Mouse (Mus musculus): ENCODE measurements around the gene Dnah7c.

The Dnah7c gene

DNA sequence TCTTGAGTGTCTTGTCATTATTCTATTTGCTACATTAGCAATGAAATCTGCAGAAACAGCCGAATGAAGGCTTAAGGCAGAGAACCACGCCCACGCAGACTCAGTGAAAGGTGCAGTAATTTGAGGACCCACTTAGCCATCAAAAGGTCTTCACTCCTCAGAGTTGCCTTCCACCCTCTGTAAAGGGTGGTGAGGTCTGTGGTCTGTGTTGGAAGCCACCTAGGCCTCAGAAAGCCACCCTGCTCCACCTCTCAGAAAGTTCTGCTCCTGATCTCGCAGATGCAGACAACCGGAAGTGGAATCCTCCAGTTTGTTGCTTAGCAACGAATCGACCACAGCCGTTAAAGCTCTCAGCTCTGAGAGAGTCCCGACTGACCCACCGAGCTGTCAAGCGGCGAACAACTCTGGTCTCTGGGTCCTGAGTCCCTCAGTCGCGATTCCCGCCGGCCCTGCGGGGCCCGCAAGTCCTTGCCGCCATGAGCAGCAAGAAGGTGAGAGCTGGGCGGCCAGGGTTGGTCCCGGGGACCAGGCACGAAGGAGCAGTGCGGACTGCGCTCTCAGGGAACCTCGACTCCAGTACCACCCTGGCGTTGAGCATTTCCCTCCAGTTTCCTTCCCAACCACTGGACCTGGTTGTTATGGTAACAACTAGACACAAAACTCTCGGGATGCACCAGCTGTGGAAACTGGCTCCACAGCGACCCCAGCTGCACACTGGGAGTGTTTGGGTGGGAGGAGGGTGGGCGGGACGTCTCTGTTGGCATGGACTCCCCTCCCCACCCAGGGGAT lies at the start of gene Dnah7c:
Dnah7c (plus strand) TSS at position 456 of the 789 bp plus-strand sequence.
- WGBS = 11% methylated on average over 30 of the region's 30 CpGs

DNA sequence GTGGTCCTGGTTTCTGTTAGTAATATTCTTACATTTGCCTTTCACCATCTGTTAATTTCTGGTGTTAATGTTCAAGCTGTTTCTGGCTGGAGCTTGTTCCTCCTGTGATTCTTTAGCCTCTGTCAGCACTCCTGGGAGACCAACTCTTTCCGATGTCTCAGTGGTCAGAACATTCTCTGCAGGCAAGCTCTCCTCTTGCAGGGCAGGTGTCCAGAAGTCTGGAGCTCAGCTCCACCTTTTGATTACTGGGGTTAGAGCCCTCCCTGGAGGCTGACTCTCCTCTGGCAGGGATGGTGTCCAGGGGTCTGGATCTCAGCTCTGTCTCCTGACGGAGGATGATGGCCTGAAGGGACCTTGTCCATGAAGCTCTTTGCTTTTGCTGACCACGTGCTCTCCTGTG lies 44.8 kb upstream of the Dnah7c start:
- 89% methylated on average over 3 of the region's 3 CpGs for WGBS

DNA sequence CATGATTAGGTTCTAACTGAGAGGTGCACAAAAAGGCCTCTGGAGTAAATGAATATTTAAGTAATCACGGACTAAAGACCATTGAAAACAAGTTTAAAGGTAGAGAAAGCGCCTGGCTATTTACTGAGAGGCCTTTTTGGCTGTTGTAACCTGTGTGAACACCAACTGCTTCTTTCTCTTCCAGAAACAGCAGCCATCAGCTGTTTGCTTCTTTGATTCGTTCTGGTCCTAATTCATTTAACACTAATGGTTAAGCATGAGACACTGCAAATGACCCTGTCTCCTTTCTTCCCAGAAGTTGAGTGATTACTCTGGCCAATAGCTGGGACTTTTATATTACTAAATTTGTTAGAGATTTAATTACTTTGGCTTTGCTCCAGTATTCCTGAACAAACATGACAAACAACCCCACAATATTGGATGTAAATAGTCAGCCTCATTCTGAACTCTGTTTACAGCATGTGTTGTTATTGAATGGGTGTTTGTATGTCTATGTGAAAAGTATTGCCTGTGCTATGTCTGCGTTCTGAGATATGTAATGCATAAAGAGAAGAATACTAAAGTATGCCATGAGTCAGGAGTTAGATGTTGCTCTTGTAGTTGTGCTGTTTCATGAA lies 30.6 kb upstream of the Dnah7c start:
- WGBS = 61% methylated on average over 3 of the region's 4 CpGs

DNA sequence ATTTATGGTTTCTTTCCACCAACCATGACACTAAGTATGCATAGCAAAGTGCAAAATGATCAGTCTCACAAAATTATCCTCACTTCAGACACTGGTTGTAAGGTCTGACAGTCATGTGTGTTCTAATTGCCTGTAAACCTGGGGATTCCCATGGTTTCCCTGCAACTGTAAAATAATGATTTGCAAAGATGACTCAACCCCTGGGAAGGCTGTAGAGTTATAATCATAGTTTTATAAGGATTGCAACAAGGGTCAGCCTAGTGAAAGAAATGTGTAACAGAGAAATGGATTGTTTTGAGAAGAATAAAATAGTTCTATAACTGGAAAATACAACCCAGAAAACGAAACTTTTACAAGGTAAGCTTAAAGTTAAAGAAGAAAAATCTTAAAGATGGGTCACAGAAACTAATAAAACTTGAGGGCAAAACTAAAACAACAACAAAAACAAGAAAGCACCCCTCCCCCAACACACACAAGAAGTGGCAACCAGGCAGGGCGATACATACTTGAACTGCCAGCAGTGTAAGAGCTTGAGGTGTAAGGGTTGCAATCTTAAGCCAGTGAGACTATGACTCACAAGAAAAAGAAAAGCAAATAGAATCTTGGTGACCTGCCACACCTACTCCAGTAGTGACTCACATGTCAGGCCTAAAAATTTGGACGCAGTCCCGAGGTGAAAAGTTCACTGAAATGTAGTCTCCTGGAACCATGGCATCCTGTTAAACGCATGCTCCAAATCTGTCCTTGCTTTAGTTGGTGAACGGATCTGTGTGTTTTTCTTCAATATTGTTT lies 16.9 kb upstream of the Dnah7c start:
- 86% methylated on average over 6 of the region's 6 CpGs for WGBS

DNA sequence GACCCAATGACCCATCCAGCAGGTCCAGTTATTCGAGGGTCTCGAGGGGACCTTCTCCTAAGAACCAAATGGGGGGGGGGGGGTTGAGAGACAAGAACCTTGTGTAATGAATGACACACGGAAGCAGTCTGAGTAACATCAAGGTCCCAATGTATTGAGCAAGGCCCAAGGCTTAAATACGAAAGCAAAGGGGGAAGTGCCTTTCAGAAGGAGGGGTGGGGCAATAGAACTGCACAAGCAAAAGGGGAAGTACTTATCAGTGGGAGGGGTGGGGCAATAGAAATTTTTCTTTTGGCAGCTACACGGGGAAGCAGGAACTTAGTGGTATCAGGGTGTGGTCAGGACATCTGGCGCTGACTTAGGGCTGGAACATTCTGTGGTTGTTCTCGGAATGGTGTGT lies 10.6 kb upstream of the Dnah7c start:
- WGBS = 87% methylated on average over 7 of the region's 7 CpGs

DNA sequence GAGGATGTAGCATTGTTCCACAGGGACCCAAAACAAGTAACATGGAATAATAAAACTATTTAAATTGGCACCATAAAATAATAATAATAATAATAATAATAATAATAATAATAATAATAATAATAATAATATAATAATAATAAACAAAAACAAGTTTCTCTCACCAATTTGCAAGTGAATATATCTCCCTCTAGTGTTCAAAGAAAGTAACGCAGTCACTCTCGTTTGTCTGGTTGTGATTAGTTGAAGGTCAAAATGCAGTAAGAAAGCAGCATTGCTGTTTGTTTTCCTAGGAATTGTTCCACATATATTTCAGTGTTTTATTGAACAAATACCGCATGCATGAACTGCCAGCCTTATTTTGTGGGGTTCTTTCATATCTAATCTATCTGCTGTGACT lies 8.4 kb upstream of the Dnah7c start:
- WGBS = 24% methylated on average over 3 of the region's 3 CpGs

DNA sequence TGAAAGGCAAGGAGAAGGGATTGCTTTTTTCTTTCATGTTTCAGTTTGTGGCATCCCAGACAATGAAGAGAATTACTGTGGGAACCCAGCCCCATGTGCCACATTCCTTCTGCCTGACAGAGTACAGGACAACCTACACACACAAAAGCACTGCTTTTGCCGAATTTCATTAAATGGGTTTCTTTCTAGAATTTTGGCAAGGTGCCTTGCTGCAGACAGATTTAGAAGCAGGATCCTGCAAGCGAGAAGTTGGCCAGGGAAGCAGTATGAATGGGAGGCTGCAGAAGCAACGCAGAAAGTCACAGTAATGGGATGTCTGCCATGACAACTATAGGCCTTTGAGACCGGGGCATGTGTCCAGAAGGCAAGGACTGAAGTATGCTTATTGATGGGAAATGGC lies 6.4 kb upstream of the Dnah7c start:
- WGBS = 18% methylated on average over 4 of the region's 4 CpGs

DNA sequence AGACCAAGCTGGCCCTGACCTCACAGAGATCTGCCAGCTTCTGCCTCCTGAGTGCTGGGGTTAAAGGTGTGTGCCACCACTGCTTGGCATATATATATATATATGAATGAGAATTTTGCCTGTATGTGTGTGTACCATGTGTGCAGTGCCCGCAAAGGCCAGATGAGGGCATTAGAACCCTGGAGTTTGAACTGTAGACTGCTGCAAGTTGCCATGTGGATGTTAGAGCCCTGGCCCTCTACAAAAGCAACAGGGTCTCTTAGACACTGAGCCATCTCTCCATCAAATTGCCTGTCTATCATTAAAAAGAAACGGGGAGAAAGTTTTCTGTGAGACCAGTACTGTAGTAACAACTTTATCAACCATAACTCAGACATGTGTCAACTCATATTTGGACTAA lies 3.0 kb downstream of the Dnah7c start:
- 90% methylated on average over 2 of the region's 2 CpGs for WGBS

DNA sequence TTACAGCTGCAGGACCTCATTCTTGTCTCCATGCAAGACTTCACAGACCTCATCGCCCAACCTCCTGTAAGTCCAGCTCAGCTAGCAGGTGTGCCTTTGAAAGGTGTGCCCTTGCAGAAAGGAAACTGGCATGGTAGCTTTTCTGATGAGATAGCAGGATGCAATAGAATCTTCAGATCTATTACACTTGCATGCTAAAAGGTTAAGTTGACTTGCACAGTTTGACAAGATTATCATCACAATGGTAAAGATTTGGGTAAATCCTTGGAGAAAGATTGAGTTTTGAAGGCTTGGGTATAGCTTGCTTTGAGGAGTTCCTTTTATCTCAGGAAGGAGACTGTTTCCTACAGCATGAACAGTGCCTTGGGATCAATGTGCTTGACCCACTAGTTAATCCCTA lies 89.3 kb downstream of the Dnah7c start:
- WGBS = 91% methylated on average over 1 of the region's 1 CpGs

DNA sequence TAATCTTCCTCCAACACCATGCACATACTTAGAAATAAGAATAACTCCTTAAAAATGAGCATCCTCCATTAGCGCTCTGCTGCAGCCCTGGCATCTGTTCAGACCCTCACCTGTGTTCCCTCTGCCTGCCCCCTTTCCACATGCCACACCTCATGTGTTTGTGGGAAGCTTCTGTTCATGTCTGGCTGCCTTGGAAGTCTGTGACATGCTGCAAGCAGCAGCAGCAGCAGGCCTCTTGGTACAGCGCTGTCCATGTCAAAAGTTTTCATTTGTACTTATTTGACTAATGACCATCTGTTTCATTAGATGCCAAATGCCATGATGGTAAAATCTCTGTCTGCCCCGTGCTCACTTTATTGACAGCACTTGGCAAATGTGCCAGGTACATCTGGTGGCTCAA lies 101.1 kb downstream of the Dnah7c start:
- 50% methylated on average over 3 of the region's 3 CpGs for WGBS

DNA sequence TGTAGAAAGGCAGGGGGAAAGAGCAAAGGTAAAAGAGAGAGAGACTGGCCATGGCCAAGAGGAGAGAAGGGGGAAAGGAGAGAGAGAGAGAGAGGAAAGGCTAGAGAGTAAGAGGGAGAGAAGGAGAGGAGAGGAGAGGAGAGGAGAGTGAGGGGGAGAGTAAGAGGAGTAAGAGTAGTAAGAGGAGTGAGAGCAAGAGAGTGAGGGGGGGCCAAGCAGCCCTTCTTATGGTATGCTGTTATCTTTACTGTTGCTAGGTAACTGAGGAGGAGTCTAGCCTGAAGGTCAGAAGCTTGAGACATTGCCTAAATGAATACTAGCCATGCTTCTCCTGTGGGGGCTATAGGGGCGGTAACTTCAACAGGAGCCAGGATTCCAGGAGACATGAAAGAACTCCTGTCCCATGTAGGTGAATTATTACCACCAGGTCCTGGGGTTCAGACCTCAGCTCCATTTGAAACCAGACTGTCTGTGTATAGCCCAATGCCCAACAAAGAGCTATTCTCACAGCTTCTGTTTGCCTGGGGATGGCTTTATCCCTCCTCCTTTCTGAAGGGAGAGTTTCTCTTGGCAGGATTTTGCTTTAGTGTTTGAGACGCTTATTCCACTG lies 119.5 kb downstream of the Dnah7c start:
- WGBS = 79% methylated on average over 2 of the region's 2 CpGs

DNA sequence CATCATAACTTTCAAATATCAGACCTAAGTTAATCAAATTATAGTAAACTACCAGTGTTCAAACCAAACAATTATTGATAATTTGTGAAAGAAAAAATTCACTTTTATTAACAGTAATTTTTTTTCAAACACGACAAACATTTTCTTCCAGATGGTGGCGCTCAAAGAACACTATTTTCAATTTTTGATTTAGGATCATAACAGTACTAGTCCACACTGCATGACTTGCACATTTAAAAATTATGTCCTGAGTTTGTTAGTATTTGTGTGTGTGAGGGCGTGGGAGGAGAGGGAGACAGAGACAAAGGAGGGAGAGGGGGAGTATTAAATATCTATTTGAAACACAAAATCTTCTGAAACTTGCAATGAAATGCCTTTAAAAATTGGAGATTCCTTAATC lies 155.0 kb downstream of the Dnah7c start:
- WGBS = 19% methylated on average over 3 of the region's 3 CpGs

DNA sequence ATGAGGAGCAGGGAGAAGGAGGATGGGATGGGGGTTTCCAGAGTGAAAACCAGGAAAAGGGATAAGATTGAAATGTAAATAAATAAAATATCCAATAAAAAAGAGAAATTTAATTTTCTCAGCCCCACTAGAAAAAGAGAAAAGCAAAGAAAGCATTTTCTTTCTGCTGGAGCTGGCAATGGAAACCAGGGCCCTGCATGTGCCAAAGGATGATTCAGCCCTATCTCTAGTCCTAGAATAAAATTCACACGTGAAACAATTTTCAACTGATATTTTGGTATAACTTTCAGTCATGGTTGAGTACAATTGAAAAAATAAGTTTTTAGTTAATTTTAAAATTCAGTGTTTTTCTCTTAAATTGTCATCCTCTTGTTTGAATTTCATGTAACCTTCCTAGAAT lies 168.4 kb downstream of the Dnah7c start:
- 24% methylated on average over 1 of the region's 1 CpGs for WGBS

DNA sequence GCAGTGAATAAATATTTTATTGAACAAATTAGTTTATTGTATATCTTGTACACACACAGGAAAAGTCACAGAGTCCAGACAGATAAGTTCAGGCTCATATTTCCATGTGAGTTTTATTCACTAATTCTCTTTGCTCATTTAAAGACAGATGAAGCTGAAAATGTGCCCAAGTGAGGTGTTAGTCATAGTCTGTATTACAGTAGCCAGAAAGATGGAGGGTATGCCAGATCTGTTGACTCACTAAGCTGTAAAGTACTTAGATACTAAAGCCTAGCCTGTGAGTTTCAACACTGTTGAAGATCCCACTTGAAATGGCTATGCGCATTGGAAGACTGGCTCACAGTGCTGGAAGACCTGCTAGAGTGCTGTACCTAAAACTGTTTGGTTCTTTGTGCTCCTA lies 171.0 kb downstream of the Dnah7c start:
- WGBS = 65% methylated on average over 1 of the region's 1 CpGs

DNA sequence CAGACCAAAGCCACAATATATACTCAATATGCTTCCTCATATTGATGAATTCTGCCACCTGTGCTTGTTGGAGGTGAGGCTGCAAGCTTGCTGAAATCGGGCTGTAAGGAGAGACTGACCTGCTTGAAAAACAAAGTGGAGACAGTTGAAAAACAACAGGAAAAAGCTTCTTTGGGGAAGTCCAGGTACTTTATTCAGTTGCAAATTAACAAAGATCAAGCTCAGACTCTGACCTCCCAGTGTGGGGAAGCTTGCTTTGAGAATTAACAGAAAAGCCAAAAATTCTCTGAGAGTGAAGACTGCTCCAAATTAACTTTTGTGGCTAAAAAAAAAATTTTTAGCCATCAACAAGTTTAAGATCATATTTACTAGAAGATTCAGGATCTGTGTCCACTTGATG lies 194.9 kb downstream of the Dnah7c start:
- 92% methylated on average over 1 of the region's 1 CpGs for WGBS

DNA sequence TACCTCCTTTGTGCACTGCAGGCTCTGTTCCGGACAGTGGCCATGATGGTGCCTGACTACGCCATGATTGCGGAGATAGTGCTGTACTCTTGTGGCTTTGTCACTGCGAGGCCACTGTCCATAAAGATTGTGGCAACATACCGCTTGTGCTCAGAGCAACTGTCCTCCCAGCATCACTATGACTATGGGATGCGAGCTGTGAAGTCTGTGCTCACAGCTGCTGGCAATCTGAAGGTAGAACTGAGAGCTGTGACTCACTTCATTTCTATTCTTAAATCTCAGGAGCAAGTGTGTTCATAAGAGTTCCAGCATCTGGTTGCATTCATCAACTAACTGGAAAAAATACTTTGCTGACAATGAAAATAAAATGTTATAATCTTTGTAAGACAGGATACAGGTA lies 200.5 kb downstream of the Dnah7c start:
- WGBS = 80% methylated on average over 6 of the region's 6 CpGs

DNA sequence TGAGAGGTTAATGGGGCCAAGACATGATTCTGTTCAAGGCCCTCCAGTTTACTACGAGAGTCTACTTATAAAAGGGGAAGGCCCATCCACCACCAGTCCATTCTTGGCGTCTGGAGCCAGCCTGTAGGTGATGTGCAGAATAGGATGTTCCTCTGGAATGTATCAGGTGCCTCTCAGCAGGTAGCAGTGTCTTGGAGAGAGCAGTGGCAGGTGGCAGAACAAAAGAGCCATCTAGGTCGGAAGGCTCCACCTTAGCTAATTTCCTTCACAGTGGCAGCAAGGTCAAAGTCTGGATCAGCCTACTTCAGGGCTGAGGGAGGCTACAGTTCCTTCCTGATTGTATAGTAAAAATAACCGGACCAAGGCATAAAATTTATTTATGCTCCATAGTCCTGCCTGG lies 224.4 kb downstream of the Dnah7c start:
- 85% methylated on average over 4 of the region's 4 CpGs for WGBS

DNA sequence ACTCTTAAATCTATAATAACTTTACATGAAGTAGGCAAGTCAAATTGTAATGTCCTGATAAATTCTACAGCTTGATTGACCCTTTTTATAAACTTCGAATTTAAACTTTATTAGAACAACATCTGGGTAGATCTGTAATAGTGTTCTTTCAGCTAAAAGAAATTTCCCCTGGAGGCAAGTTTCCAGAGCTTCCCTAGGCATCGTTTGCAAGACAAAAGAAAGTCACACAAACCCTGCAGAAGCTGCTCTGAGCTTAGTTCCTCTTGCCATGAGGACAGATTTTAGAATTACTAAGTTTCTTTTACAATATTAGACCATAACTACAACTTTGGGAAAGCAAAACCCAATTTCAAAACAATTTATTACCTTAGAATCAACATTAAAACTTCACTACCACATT lies 227.3 kb downstream of the Dnah7c start:
- 42% methylated on average over 2 of the region's 2 CpGs for WGBS

DNA sequence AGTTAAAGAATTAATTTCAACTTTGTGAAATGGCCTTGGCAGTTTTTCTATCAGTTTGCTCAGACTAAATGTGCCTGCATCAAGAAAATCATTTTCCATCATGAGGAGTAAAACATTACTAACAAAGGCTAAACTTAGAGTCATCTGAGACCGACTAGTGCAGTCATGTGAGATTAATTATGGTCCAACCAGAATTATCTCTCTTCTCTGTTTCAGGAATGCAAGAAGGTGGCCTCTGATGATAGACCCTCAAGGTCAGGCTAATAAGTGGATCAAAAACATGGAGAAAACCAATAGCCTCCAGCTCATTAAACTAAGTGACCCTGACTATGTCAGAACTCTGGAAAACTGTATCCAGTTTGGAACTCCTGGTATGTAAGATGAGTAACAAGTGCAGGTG lies 299.4 kb downstream of the Dnah7c start:
- WGBS = 65% methylated on average over 1 of the region's 1 CpGs

DNA sequence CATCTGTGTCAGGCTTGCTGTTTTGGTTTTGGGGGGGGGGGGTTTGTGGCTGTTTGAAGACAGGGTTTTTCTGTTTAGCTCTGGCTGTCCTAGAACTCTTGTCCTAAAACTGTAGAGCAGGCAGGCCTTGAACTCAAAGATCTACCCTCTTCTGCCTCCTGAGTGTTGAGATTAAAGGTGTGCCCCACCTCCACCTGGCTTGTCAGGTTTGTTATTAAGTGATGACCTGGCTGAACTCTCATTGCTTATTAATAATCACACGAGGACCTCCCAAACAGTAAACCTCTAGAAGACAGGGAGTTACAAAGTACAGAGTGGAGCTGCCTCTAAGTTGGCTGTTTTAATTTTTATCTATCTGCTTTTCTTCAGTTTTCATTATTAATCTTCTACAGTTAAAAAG lies 299.9 kb downstream of the Dnah7c start:
- 74% methylated on average over 1 of the region's 1 CpGs for WGBS

DNA sequence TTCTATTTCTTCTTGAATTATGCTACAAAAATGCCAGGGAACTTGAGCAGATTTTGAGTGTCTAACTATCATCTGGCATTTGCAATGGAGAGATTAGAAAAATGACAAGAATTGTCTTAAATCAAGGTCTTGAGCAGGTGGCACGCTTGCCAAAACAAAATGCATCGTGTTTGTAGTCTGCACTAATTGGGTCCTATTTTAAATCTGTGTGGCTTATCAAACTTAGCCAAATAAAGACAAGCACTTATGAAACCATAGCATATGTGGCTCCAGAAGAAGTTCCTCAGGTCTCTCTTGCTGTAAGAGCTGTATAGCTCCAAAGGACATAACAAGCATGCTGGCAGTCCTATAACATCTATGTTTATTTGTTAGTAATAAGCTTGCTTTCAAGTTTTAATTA lies 300.3 kb downstream of the Dnah7c start:
- WGBS = 47% methylated on average over 2 of the region's 2 CpGs

DNA sequence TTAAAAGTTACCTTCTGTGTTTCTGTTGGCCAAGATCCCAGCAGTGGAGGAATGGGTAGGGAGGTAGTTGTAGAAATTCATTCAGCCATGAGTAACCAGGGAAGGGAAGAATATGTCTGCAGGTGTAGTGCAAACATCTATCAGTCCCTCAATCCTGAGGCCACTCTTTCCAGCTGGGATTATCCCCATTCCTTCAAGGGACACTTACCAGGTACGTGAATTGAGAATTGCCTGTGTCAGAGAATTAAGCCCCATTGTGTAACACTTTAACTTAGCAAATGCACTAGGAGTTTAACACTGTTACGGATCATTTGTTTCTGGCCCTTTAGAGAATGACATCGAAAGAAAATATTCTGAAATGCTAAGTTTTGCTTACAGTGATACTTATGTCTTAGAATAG lies 304.3 kb downstream of the Dnah7c start:
- WGBS = 91% methylated on average over 3 of the region's 3 CpGs

Data from cerebral cortex, adult 2 months (tissue).